Mouse (Mus musculus) brain, adult 2 months (tissue): ENCODE measurements around the gene Apex2.
"Not testable (repeated sequence)": the region's sequence is repeated elsewhere in the genome, so short reads cannot be mapped to it uniquely, and the experiment has no call there.

Source experiments
- DNase-seq: peaks from one replicate; pipeline ENCODE4 v3.0.0; 2011; ENCODE audit warnings: low read depth, low spot score

Apex2 gene

DNA sequence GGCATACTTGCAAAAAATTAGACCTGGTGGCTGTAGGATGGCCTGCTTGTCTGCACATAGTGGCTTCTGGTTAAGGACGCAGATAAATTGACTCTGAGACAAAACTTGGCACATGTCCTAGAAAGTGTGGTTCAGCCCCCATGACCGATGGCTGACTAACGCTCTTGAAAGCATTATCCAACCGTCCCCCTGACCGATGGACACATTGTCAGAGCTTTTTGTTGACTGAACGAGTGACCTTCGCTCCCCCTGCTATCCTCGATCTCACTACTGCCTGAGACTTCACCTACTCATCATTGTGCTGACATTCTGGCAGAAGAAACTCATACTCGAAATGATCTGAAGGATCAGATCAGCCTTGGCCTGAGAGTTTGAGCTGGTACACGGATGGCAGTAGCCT lies 101.9 kb downstream of the Apex2 start:
- not testable (repeated sequence) for DNase-seq

DNA sequence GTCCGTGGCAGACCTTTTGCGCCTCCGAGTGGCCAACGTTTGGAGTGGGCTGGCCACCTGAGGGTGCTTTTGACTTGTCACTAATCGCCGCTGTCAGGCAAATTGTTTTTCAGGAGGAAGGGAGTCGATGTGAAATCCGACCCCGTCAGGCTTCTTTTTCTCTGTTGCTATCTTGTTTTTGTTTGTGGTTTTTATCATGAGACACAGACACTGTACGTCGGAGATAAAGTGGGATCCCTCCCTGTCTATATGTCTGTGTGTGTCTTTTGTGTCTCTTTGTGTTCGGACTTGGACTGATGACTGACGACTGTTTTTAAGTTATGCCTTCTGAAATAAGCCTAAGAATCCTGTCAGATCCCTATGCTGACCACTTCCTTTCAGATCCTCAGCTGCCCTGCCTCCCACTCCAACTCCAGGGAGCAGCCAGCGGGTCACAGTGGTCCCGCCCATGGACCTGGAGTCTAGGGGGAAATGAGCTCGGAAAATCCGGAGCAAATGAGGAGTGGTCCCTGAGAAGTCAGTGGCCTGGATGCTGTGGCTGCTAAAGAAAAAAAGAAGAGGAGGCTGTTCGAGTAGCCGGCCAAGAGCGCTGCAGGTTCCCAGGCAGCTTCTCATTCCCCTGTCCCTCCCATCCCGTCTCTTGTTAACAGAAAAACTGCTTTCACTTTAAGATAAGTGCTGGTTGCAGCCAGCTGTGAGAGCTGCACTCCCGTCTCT lies 103.2 kb downstream of the Apex2 start:
- DNase-seq = not testable (repeated sequence)

DNA sequence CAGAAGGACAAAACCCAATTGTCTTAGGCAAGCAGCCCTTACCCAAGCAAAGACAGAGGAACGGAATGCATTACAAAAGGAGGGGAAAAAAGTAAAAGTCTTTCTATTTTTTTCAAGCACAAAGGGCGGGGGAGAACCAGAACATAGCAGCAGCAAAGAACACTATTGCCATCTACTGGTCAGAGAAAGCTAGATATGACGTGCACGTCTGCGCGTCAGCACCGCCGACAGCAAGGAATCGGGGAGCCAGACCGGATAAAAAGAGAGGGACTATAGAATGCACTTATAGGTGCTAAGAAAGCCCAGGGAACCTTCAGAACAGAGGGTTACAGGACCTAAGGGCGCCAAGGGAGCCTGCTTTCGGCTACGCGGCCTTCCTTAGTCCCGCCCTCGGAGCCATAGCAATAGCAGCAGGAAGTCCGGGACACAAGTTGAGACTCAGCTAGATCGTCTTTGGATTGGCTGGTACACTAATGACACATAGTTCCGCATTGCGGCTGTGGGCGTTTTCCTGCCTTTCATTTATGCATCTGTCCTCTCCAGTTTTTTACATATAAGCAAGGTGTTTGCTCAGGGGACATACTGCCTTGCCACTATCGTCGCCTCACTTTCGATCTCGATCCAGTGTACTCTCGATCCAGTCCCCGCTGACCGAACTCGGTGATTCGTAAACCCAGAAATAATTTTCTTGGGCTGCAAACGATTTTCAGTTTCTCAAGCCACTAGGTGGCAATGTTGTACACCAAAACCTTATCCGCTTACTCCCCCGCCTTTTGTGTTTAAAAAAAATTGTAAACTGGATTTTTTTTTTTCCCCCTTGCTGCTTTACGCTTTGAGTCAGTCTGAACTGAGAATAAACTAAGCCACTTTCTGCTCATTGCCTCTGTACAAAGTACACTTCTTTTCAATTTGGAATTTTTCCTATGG lies 111.6 kb downstream of the Apex2 start:
- peak; percentile 97 for DNase-seq

DNA sequence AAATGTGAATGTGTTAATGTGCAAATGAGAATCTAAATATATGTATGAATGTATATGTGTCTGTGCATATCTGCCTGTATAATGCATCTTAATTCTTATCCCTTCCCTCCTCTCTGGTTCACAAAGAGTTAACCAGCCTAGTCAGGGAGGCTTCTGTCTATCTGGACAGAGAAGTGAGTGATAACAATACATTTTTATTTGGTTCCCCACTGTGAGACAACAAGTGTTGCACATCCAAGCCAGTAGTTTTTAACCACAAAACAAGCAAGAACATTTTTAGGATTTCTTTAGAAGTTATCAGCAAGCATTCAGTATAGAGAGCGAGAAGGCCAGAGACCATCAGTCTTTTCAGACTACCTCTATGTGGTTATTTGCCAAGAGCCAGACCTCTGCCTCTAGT lies 118.3 kb downstream of the Apex2 start:
- DNase-seq = no peak
